Mouse (Mus musculus): ENCODE data around the gene Gabbr2. TPM values are rescaled to one million over a fixed set of nuclear protein-coding genes. Genes with fewer than 3 reads are reported as not detected.

The Gabbr2 gene
- polyA plus RNA-seq, 1 experiment from 2014 or later, result 4.0 TPM

DNA sequence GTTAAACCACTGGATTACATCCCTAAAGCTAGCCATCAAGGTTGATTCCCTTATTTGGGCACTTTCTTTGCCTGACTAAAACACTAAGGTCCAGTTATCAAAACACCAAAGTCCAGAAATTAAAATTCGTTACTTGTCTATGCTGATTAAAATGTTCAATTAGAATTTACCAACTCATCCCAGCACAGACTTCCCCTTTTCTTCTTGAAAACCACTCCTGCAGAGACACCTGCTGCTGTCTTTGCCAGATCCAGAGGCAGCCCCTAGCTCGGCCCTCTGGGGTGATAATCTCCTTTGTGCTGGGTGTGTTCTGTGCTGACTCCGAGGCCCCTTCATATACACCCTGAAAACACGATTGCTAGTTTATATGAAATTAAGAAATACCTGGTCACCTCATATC lies 315.7 kb downstream of the Gabbr2 start:
- no peak for ATAC-seq (ENCODE audit: low FRiP score)
- Histone ChIP-seq H3K4me3 (no peak overlapping the region), H3K36me3 (peaks cover 33% of the 10 kb centered on the region), H3K9me3 (peaks cover 3% of the 10 kb centered on the region; the same call in 1 of the 2 replicates), H3K9ac (no peak overlapping the region), H3K4me1 (replicated peaks) (no peaks in the 10 kb centered on the region), H3K27me3 (no peaks in the 10 kb centered on the region), H3K4me2 (no peak overlapping the region), H3K27ac (no peak overlapping the region)
- WGBS, result 62% methylated on average over 4 of the region's 4 CpGs

DNA sequence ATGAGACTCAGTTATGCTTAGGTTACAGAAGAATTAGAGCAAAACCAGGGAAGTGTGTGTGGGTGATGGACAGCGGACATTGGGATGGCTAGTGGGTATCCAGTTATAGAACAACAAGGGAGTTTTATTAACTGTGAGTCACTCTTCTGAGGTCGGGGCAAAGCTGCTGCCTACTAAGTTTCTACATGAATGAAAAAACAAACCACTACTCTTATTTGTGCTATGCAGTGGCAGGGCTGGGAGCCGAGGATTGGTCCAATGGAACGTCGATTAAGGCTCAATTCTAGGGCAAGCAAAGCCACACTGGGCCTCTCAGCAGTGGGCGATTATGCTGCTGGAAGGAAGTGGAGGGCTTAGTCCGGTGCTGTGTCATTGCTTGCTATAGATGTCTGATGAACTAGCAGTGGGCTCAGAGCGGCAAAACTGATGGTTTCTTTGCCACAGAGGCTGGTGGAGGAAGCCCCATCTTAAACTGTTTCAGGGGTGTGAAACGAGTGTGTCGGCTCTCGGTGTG lies 316.3 kb downstream of the Gabbr2 start:
- H3K9ac ChIP-seq, result no peak overlapping the region
- WGBS, result 85% methylated on average over 11 of the region's 11 CpGs

DNA sequence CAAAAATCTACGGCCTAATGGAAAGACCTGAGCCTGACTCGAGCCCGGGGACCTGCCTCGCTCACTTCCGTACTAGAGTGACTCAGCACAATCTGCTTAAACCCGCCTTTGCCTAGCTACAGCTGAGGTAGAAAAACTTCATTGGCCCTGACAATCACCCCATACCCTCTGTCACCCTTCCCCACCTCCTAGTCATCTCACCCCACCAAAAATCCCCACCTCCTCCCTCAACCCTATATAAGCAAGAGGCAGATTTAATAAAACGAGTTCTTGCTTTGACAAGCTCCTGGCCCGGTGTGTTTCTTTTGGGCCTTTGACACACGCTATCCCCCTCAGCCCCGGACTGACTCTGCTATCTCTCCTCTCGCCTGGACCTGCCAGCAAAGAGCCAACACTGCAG lies 323.1 kb downstream of the Gabbr2 start:
- peaks cover 5% of the 10 kb centered on the region; the same call in 1 of the 2 replicates for H3K27me3 ChIP-seq
- H3K36me3 ChIP-seq, result peaks cover 8% of the 10 kb centered on the region
- H3K9me3 ChIP-seq, result peaks cover 3% of the 10 kb centered on the region; the same call in 1 of the 2 replicates
- no peak overlapping the region for H3K4me2 ChIP-seq
- no peak overlapping the region for H3K4me3 ChIP-seq
- peaks cover 20% of the 10 kb centered on the region for H3K4me1 ChIP-seq (replicated peaks)
- 77% methylated on average over 11 of the region's 11 CpGs for WGBS
- peak overlapping the region; percentile 23; the same call in 1 of the 2 replicates for H3K27ac ChIP-seq
- ATAC-seq (ENCODE audit: low FRiP score), result no peak
- H3K9ac ChIP-seq, result no peak overlapping the region

More for the DNA sequence above, 316.3 kb downstream of the Gabbr2 start:
- Histone ChIP-seq H3K4me1 (replicated peaks) (no peaks in the 10 kb centered on the region), H3K27me3 (no peaks in the 10 kb centered on the region), H3K9me3 (peaks cover 3% of the 10 kb centered on the region; the same call in 1 of the 2 replicates), H3K27ac (no peak overlapping the region), H3K36me3 (peaks cover 33% of the 10 kb centered on the region), H3K4me2 (no peak overlapping the region), H3K4me3 (no peak overlapping the region)
- no peak for ATAC-seq (ENCODE audit: low FRiP score)

DNA sequence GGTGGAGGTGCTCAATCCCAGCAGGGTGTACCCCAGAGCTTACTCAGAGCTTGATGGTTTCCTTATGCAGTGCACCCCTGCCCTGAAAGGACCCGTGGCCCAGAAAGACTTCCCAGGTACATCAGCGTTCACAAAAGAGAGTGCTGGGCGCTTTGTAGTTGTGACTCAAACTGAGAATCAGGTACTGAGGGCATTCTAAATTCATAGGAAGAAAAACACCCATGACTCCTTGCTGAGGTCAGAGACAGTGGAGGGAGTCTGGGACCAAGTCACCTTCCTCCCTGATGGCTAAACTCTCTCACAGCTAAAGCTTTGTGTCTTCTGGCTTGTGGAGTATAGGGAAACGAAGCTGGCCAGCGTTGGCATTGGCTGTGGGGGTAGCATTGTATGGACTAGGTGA lies 325.3 kb downstream of the Gabbr2 start:
- H3K9me3 ChIP-seq, result no peaks in the 10 kb centered on the region
- H3K27ac ChIP-seq, result no peak overlapping the region
- peaks cover 5% of the 10 kb centered on the region; the same call in 1 of the 2 replicates for H3K27me3 ChIP-seq
- H3K4me2 ChIP-seq, result no peak overlapping the region
- H3K36me3 ChIP-seq, result 0 out of 2 replicates have a peak, but pooled peaks cover 3% of the 10 kb centered on the region
- ATAC-seq (ENCODE audit: low FRiP score), result no peak
- 61% methylated on average over 5 of the region's 5 CpGs for WGBS
- H3K4me3 ChIP-seq, result no peak overlapping the region
- H3K9ac ChIP-seq, result no peak overlapping the region
- H3K4me1 ChIP-seq (replicated peaks), result peaks cover 28% of the 10 kb centered on the region

DNA sequence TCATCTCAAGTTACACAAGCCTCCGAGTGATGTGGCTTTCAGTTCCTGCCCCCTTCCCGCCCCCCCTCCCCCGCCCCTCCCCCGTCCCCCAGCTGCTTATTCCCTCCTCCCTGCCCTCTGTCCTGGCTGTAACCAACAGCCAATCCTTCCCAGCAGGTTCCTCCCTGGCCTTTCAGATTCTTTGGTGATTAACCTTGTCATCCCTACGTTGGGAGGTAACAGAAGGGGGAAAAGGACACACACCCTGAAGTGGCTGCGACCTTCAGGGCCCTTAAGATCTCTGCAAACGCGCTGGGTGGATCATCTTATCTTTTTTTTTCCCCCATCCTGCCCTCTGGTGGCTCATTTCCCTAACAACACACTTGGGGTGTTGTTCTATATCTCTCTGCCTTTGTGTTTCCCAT lies 326.3 kb downstream of the Gabbr2 start:
- Histone ChIP-seq H3K4me2 (peak overlapping the region; percentile 57), H3K4me3 (no peak overlapping the region), H3K27ac (no peak overlapping the region), H3K9me3 (no peaks in the 10 kb centered on the region), H3K9ac (no peak overlapping the region), H3K27me3 (peaks cover 5% of the 10 kb centered on the region; the same call in 1 of the 2 replicates), H3K36me3 (0 out of 2 replicates have a peak, but pooled peaks cover 3% of the 10 kb centered on the region), H3K4me1 (replicated peaks) (peaks cover 28% of the 10 kb centered on the region)
- 1% methylated on average over 5 of the region's 8 CpGs for WGBS
- ATAC-seq (ENCODE audit: low FRiP score), result no peak

DNA sequence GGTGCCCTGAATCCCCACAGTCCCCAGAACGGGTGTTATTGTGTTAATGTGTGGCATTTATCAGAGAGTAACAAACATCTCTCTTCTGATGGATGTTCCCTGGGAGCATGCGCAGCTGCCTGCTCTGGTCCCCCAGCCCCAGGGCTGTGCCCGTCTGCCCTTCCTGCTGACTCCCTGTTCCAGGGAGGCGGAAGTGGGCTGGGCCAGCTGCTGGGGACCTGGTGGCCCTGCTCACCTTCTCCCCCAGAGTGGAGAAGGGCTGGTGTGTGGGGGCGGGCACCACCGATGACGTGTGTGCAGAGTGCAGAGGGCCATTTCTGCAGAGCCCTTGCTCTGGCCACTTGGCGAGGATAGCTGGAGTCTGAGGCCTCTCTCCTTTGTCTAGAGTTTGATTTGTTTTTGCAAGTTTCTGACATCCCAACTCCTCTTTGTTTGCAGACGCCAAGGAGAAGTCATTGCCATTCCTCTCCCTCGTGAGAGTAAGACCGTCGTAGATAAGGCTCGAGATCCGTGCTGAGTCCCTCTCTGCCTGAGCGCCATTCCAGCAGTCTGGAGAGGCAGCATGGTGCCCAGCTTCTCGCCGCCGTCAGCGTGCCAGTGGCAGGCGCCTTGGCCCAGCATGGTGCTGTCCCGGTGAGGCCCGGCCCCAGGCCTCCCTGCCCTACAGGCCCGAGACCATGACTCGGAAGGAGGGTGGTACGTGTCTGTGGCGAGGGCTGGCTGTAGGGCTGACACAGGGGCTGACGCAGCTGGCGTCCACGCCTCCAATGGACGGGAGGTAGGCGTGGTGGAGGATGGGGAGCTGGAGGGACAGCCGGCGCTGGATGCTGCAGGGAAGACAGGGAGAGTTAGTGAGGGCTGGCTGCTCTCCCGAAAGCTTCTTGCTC lies 327.3 kb downstream of the Gabbr2 start:
- Histone ChIP-seq H3K4me3 (peak overlapping the region; percentile 33), H3K27me3 (peaks cover 11% of the 10 kb centered on the region), H3K9me3 (no peaks in the 10 kb centered on the region), H3K27ac (peak overlapping the region; percentile 78), H3K9ac (peak overlapping the region; percentile 69), H3K4me2 (peak overlapping the region; percentile 57), H3K4me1 (replicated peaks) (peaks cover 23% of the 10 kb centered on the region), H3K36me3 (0 out of 2 replicates have a peak, but pooled peaks cover 3% of the 10 kb centered on the region)
- WGBS, result 3% methylated on average over 34 of the region's 34 CpGs
- peak; percentile 84 for ATAC-seq (ENCODE audit: low FRiP score)

DNA sequence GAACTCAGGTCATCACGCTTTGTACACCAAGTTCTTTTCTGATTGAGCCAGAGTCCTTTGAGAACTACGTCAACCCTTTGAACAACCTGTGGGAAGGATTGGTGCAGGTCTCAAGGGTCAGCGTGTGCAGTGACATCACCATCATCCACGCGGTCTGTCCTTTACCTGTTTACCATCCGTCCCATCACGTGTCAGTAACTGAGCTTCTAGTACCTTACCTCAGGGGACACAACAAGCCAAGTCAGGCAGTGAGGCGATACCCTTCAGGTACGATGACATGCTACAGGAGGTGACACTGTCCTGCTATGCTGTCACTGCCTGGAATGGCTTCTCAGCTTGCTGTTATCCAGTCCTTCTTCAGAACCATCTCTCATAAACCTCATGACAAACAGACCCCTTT lies 330.2 kb downstream of the Gabbr2 start:
- Histone ChIP-seq H3K9me3 (no peaks in the 10 kb centered on the region), H3K4me1 (replicated peaks) (peaks cover 20% of the 10 kb centered on the region), H3K27me3 (peaks cover 9% of the 10 kb centered on the region), H3K4me3 (no peak overlapping the region), H3K36me3 (no peaks in the 10 kb centered on the region), H3K9ac (no peak overlapping the region), H3K27ac (no peak overlapping the region), H3K4me2 (no peak overlapping the region)
- ATAC-seq (ENCODE audit: low FRiP score), result no peak
- 76% methylated on average over 9 of the region's 9 CpGs for WGBS

DNA sequence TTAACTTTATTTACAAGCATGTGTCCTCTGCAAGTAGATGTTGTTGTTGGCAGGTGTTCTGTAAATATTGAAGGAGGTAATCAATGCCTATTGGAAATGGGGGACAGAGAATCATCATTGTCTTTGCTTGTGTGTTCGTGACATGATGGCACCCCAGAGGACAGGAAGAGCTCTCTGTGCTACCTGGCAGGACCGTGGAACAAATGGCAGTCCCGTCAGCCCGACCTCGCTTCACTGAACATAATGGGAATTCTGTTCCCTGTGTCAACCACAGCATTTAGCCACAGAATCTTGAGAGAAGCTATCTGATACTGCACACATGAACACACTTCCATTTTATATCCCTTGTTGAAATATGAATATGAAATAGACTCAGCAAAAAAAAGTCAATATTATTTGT lies 332.7 kb downstream of the Gabbr2 start:
- no peaks in the 10 kb centered on the region for H3K36me3 ChIP-seq
- no peaks in the 10 kb centered on the region for H3K9me3 ChIP-seq
- no peak overlapping the region for H3K4me2 ChIP-seq
- H3K4me1 ChIP-seq (replicated peaks), result peaks cover 11% of the 10 kb centered on the region
- H3K27ac ChIP-seq, result no peak overlapping the region
- peaks cover 17% of the 10 kb centered on the region for H3K27me3 ChIP-seq
- no peak for ATAC-seq (ENCODE audit: low FRiP score)
- no peak overlapping the region for H3K4me3 ChIP-seq
- H3K9ac ChIP-seq, result no peak overlapping the region
- WGBS, result 45% methylated on average over 5 of the region's 5 CpGs

DNA sequence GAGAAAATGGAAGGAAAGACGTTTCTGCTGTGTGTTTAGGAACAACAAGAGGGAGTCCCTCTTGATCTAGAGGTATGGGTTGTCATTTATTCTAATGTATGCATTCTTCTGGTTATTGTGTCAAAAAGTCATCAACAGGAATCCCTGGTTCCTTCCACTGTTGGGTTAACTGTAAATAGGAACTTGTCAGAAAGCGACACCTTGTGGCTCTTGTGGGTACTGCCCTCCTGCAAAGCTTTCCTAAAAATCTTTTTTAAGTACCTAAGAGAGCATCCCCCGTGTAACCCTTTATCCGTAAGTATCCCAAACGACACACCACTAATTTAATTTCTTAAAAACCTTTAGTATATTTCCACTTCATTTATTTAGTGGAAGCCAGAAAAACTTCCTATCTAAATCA lies 334.6 kb downstream of the Gabbr2 start:
- Histone ChIP-seq H3K27me3 (peaks cover 30% of the 10 kb centered on the region), H3K4me3 (no peak overlapping the region), H3K4me1 (replicated peaks) (no peaks in the 10 kb centered on the region; the same call in 1 of the 2 replicates), H3K4me2 (no peak overlapping the region), H3K36me3 (no peaks in the 10 kb centered on the region), H3K9me3 (no peaks in the 10 kb centered on the region), H3K9ac (no peak overlapping the region), H3K27ac (no peak overlapping the region)
- WGBS, result 15% methylated on average over 5 of the region's 5 CpGs
- no peak for ATAC-seq (ENCODE audit: low FRiP score)

DNA sequence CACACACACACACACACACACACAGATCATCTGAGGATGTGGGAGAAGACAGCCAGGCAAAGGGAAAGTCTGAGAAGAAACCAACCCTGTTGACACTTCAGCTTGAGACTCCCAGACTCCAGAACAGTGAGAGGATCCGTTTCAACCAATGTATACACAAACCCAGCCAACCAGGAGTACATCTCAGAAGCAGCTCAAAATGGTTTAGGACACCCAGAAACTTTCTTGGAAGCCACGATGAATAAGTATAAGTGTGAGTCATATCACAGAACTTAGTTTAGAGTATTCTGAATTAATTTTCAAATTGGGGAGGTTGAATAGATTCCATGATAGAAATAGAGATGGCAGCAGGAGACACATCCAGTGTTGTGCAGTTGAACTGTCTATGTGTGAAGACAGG lies 335.7 kb downstream of the Gabbr2 start:
- WGBS, result 86% methylated on average over 2 of the region's 2 CpGs
- ATAC-seq (ENCODE audit: low FRiP score), result no peak

DNA sequence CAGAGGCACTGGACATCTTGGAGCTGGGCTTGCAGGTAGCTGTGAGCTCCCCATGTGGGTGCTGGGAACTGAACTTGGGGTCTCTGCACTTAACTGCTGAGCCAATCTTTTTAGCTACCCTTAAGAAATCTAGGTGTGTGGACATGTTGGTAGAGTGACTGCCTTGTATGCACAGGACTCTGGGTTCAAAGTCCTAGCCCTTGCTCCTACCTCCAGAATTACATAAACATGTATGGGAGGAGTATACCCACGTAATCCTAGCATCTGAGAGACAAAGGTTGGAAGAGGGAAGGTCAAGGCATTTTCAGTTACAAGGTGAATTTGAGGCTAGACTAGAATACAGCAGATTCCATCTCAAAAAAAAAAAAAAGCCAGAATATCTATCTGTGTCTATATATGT lies 336.4 kb downstream of the Gabbr2 start:
- 66% methylated on average over 1 of the region's 1 CpGs for WGBS
- Histone ChIP-seq H3K27ac (no peak overlapping the region), H3K4me2 (no peak overlapping the region), H3K9ac (no peak overlapping the region), H3K36me3 (no peaks in the 10 kb centered on the region), H3K9me3 (no peaks in the 10 kb centered on the region), H3K4me1 (replicated peaks) (peaks cover 7% of the 10 kb centered on the region), H3K27me3 (peaks cover 46% of the 10 kb centered on the region), H3K4me3 (no peak overlapping the region)
- ATAC-seq (ENCODE audit: low FRiP score), result no peak

More for the DNA sequence above, 335.7 kb downstream of the Gabbr2 start:
- no peaks in the 10 kb centered on the region for H3K36me3 ChIP-seq
- H3K4me3 ChIP-seq, result no peak overlapping the region
- peaks cover under 1% of the 10 kb centered on the region for H3K4me1 ChIP-seq (replicated peaks)
- H3K4me2 ChIP-seq, result no peak overlapping the region
- no peak overlapping the region for H3K9ac ChIP-seq
- no peak overlapping the region for H3K27ac ChIP-seq
- no peaks in the 10 kb centered on the region for H3K9me3 ChIP-seq
- H3K27me3 ChIP-seq, result peaks cover 42% of the 10 kb centered on the region

DNA sequence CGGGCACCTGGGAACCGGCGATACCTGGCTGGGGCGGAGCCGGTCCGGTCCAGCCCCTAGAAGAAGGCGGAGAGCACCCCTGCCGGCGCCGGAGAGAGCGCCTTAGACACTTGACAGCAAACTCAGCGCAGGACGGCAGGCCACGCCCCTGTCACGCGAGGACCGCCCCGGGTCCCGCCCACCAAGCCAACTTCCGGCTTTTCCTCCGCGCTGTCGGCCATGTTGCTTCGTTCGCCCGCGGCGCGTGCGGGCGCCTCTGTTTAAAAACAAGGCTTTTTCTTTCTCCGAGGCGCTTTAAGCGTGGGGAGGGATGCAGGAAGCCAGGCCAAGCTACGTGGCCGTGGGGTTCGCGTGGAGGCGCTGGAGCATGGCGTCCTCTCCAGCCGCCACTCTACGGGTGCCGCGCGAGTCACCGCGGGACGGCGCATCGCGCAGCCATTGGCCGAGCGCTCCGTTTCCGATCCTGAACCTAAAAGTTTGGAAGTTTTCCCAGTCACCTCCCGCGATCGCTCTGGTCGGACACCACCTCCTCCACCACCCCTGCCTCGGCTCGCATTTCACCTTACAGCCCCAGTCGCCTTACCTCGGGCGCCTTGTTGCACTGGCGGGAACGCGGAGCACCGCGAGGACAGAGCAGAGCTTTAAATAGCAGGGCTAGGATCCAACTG lies 341.5 kb downstream of the Gabbr2 start, which contains the start of gene Tbc1d2:
Gene Tbc1d2 (minus strand): TSS at position 124 of the 668 bp plus-strand sequence.
- Histone ChIP-seq H3K4me2 (peak within 1 kb of the TSS; percentile 88), H3K36me3 (no peaks in the 10 kb centered on the region), H3K27ac (peak within 1 kb of the TSS; percentile 80), H3K4me3 (peak within 1 kb of the TSS; percentile 63), H3K9me3 (no peaks in the 10 kb centered on the region), H3K9ac (peak within 1 kb of the TSS; percentile 72), H3K4me1 (replicated peaks) (peaks cover 14% of the 10 kb centered on the region), H3K27me3 (peaks cover 61% of the 10 kb centered on the region)
- under 1% methylated on average over 68 of the region's 69 CpGs for WGBS
- peak; percentile 97 for ATAC-seq (ENCODE audit: low FRiP score)
